Mouse (Mus musculus) gastrocnemius, adult 8-10 months (tissue): ENCODE measurements around the gene Thpo. TPM values are rescaled to one million over a fixed set of nuclear protein-coding genes. Genes with fewer than 3 reads are reported as not detected.

Experiments used
- total RNA-seq, 4 experiments: library from RNA; stranded (reverse); gene quantifications; 2 replicates each; pipeline ENCODE4 v1.2.4; 2022

Gene Thpo
- total RNA-seq, 4 experiments from 2014 or later = 4.8 to 7.1 (median 6.2) TPM

Other genes starting within 250 kb of the Thpo start
- gene Eif2b5, start 235.7 kb downstream of the Thpo start, total RNA-seq = 10 to 100 TPM; 53.8 to 71.3 (median 68.1) TPM
- 10 to 100 TPM; 24.5 to 30.0 (median 27.2) TPM for gene Dvl3, start 217.5 kb downstream of the Thpo start, total RNA-seq
- gene Ap2m1, start 199.0 kb downstream of the Thpo start, total RNA-seq = 100 to 1,000 TPM; 113 to 138 (median 134) TPM
- gene Abcf3, start 185.9 kb downstream of the Thpo start, total RNA-seq = 10 to 100 TPM; 55.9 to 75.5 (median 66.6) TPM
- under 1 TPM in 1 of 4 experiments, not detected in 3; 0.13 TPM for gene Vwa5b2, start 145.0 kb downstream of the Thpo start, total RNA-seq
- 1 to 10 TPM; 2.4 to 6.6 (median 4.4) TPM for gene Eef1akmt4, start 122.9 kb downstream of the Thpo start, total RNA-seq
- under 1 TPM in 1 of 4 experiments, not detected in 3; 0.09 TPM for gene Gm49333, start 122.9 kb downstream of the Thpo start, total RNA-seq
- 10 to 100 TPM; 10.1 to 13.6 (median 12.2) TPM for gene Alg3, start 122.8 kb downstream of the Thpo start, total RNA-seq
- gene Camk2n2, start 113.2 kb downstream of the Thpo start, total RNA-seq = 1 to 10 TPM in 1 of 4 experiments, under 1 TPM in 3; 0.41 to 1.5 (median 0.51) TPM
- under 1 TPM in 3 of 4 experiments, not detected in 1; 0.12 to 0.40 (median 0.19) TPM for gene Ece2, start 104.7 kb downstream of the Thpo start, total RNA-seq
- 100 to 1,000 TPM; 253 to 300 (median 286) TPM for gene Psmd2, start 82.9 kb downstream of the Thpo start, total RNA-seq
- gene Eif4g1, start 66.2 kb downstream of the Thpo start, total RNA-seq = 100 to 1,000 TPM; 448 to 476 (median 451) TPM
- gene Fam131a, start 41.3 kb downstream of the Thpo start, total RNA-seq = 10 to 100 TPM; 48.8 to 74.6 (median 59.1) TPM
- gene Polr2h, start 16.8 kb downstream of the Thpo start, total RNA-seq = 10 to 100 TPM in 2 of 4 experiments, 1 to 10 TPM in 2; 7.5 to 10.5 (median 9.9) TPM
- 1 to 10 TPM in 2 of 4 experiments, under 1 TPM in 2; 0.68 to 1.2 (median 1.1) TPM for gene Clcn2, start 16.8 kb downstream of the Thpo start, total RNA-seq
- gene Chrd, start 1.4 kb downstream of the Thpo start, total RNA-seq = 1 to 10 TPM; 1.3 to 2.9 (median 2.3) TPM